Mouse (Mus musculus): ENCODE measurements around the gene Phyhipl.

DNA sequence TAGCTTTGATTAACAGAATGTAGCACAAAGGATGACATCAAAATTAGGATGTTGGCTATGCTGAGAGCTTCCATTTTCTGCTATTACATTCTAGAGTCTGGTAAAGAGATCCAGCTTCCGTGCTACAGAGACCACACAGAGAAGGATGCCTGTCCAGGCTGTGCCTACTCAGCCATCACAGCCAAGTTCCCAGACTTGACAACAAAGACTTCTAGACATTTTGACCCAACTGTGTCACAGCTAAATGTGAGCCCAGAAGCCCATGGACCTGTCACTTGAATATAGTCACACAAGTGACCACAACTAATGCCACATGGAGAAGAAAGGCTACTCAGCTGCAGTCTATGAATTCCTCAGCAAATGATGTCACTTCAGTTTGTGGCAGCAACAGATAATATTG lies 24.6 kb downstream of the Phyhipl start:
- TF ChIP-seq CTCF (IDR thresholded peaks at IDR 0.05; ENCODE audit: low read depth), result no peak
- TF ChIP-seq EP300 (IDR thresholded peaks at IDR 0.05; ENCODE audit: low read depth), result no peak
